Mouse (Mus musculus) left cerebral cortex, adult 18-20 months (tissue): Measurements from ENCODE around the gene Alg13. TPM values are rescaled to one million over a fixed set of nuclear protein-coding genes. Genes with fewer than 3 reads are reported as not detected.

ENCODE experiments used
- microRNA-seq, 2 experiments: library from miRNA; unstranded; fragments of <30 nt; microRNA quantifications; one replicate each; pipeline ENCODE4 v1.2.0; 2021
- total RNA-seq, 2 experiments: library from RNA; stranded (reverse); gene quantifications; 2 replicates each; pipeline ENCODE4 v1.2.3; 2021

Gene Alg13
- total RNA-seq, 2 experiments from 2014 or later, result 9.6 to 13.5 TPM

Small RNAs within 50 kb of the gene (microRNA-seq; reads per million reads assigned to microRNA genes)
- 0 reads per million in 2 experiments for gene Mir680-2

Other genes with a start within 250 kb of the Alg13 start
- under 1 TPM; 0.16 to 0.21 TPM for gene A730046J19Rik, start 164.1 kb upstream of the Alg13 start, total RNA-seq
- not detected for gene Trpc5os, start 138.8 kb downstream of the Alg13 start, total RNA-seq